Mouse (Mus musculus): ENCODE measurements around the gene Arsg. TPM values are rescaled to one million over a fixed set of nuclear protein-coding genes. Genes with fewer than 3 reads are reported as not detected.

Gene Arsg
- 13.5 and 17.2 TPM in 2 replicates for polyA plus RNA-seq (2012; rRNA removed)

GRCm38 (mm10) chr11:109473171-109474085 lies at the start of gene Arsg, which contains the start of gene Slc16a6:
Arsg (plus strand) TSS chr11:109473374.
Slc16a6 (minus strand) TSS chr11:109473598.
- peak; percentile 79 to 88 for DNase-seq (ENCODE audit: extremely low spot score in 1 of 2, low spot score in 1 of 2)

GRCm38 (mm10) chr11:109425392-109426271 lies 47.5 kb upstream of the Arsg start, which contains the start of gene Amz2:
Amz2 (plus strand) TSS chr11:109425946.
- DNase-seq (ENCODE audit: extremely low spot score in 1 of 2, low spot score in 1 of 2): peak; percentile 96 to 98

GRCm38 (mm10) chr11:109426272-109426586 lies 46.9 kb upstream of the Arsg start:
- no peak for DNase-seq (ENCODE audit: extremely low spot score in 1 of 2, low spot score in 1 of 2)

GRCm38 (mm10) chr11:109427353-109427752 lies 45.8 kb upstream of the Arsg start:
- DNase-seq (ENCODE audit: extremely low spot score in 1 of 2, low spot score in 1 of 2): no peak

GRCm38 (mm10) chr11:109434233-109434798 lies 38.9 kb upstream of the Arsg start:
- no peak for DNase-seq (ENCODE audit: extremely low spot score in 1 of 2, low spot score in 1 of 2)

- no peak for DNase-seq (ENCODE audit: extremely low spot score in 1 of 2, low spot score in 1 of 2)
Measured at GRCm38 (mm10) chr11:109436889-109437288, 36.3 kb upstream of the Arsg start.

GRCm38 (mm10) chr11:109439209-109439608 lies 34.0 kb upstream of the Arsg start:
- no peak for DNase-seq (ENCODE audit: extremely low spot score in 1 of 2, low spot score in 1 of 2)

- DNase-seq (ENCODE audit: extremely low spot score in 1 of 2, low spot score in 1 of 2): peak; percentile 32 to 69
Measured at GRCm38 (mm10) chr11:109439829-109440340, 33.3 kb upstream of the Arsg start.

GRCm38 (mm10) chr11:109440641-109441040 lies 32.5 kb upstream of the Arsg start:
- no peak for DNase-seq (ENCODE audit: extremely low spot score in 1 of 2, low spot score in 1 of 2)

- no peak for DNase-seq (ENCODE audit: extremely low spot score in 1 of 2, low spot score in 1 of 2)
Measured at GRCm38 (mm10) chr11:109441119-109441518, 32.1 kb upstream of the Arsg start.

- DNase-seq (ENCODE audit: extremely low spot score in 1 of 2, low spot score in 1 of 2): no peak
Measured at GRCm38 (mm10) chr11:109442166-109442730, 30.9 kb upstream of the Arsg start.

- DNase-seq (ENCODE audit: extremely low spot score in 1 of 2, low spot score in 1 of 2): no peak
Measured at GRCm38 (mm10) chr11:109443468-109444263, 29.5 kb upstream of the Arsg start.

GRCm38 (mm10) chr11:109444600-109444999 lies 28.6 kb upstream of the Arsg start:
- no peak for DNase-seq (ENCODE audit: extremely low spot score in 1 of 2, low spot score in 1 of 2)

GRCm38 (mm10) chr11:109445438-109446035 lies 27.6 kb upstream of the Arsg start:
- peak in 1 of 2 experiments; percentile 86 for DNase-seq (ENCODE audit: extremely low spot score in 1 of 2, low spot score in 1 of 2)

- DNase-seq (ENCODE audit: extremely low spot score in 1 of 2, low spot score in 1 of 2): no peak
Measured at GRCm38 (mm10) chr11:109451169-109451568, 22.0 kb upstream of the Arsg start.

GRCm38 (mm10) chr11:109456261-109456660 lies 16.9 kb upstream of the Arsg start:
- no peak for DNase-seq (ENCODE audit: extremely low spot score in 1 of 2, low spot score in 1 of 2)

GRCm38 (mm10) chr11:109458165-109458564 lies 15.0 kb upstream of the Arsg start:
- DNase-seq (ENCODE audit: extremely low spot score in 1 of 2, low spot score in 1 of 2): no peak

GRCm38 (mm10) chr11:109460586-109460985 lies 12.6 kb upstream of the Arsg start:
- no peak for DNase-seq (ENCODE audit: extremely low spot score in 1 of 2, low spot score in 1 of 2)

- no peak for DNase-seq (ENCODE audit: extremely low spot score in 1 of 2, low spot score in 1 of 2)
Measured at GRCm38 (mm10) chr11:109465068-109465467, 8.1 kb upstream of the Arsg start.

Measured in frontal cortex, adult 2 months (tissue).